Mouse (Mus musculus) ES-Bruce4 (cell line): Measurements from ENCODE around the gene Ctnna2.

Experiments used
- CTCF ChIP-seq: IDR thresholded peaks from one replicate; pipeline ENCODE4 v1.8.1; 2011; ENCODE audit warnings: low read depth, low read length
- EP300 ChIP-seq: IDR thresholded peaks from 2 replicates; pipeline ENCODE4 v1.6.1; 2011; ENCODE audit warnings: low read depth, low read length; ENCODE audit not compliant: insufficient read depth
- POLR2A ChIP-seq: IDR thresholded peaks from one replicate; pipeline ENCODE4 v1.8.1; 2011; ENCODE audit warnings: low read length; ENCODE audit not compliant: insufficient read depth

DNA sequence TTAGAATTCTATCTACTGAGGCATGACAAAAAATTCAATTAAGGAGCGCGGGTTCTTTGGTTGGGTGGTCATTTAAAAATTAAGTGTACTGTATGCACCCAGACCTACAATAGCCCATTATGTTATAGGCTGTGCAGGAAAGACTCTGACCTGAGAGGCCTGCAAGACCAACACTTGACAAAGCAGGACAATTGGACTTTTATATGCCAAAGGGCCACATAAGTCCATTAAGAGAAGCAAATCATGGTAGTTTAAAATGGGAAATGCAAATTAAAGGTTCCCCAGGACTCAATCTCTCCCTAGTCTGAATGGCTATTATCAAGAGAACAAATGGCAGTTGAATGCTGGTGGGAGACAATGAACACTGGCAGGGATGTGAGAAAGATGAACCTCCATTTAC is 790.9 kb downstream of the Ctnna2 start:
- no peak for TF ChIP-seq CTCF
- no peak for TF ChIP-seq POLR2A
- TF ChIP-seq EP300: no peak
